Comparison of ENCODE assay signal across 8 mouse cellular contexts in the genomic region with DNA sequence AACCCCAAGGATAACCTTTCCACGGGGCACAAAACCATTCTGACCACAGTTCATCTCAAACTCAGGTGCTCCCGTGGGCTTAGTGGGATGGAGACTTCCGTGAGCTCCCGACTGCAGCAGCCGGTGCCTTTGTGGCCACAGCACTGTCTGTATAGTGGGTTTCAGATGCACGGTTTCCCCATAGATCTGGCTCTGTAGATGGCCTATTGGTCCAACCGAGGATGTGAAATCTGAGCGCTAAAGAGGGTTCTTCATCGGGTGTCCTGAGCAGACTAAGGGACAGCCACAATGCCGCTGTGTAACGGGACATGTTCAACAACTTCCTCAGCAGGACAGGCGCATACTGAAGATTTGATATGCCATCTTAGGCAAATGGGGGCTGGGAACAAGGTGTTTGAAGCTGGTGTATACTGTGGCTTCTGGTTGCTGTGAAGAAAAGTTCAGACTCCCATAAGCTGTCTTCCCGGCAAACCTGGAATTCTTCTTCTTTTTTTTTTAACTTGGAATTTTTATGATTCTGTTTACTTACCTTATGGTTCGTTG. TPM values are rescaled to one million over a fixed set of nuclear protein-coding genes. Genes with fewer than 3 reads are reported as not detected.
DNase-seq lines count a peak whose midpoint lies in the region; ATAC-seq and TF ChIP-seq lines count a peak whose summit lies in the region.

No protein-coding gene starts in this region.

- TF ChIP-seq CTCF in left cerebral cortex, adult 2 months (IDR thresholded peaks at IDR 0.05), result no peak

- 41% methylated on average over 14 of the region's 14 CpGs for WGBS in embryonic facial prominence, embryonic 11.5 days
- WGBS in intestine, embryonic 16.5 days, result 31% methylated on average over 14 of the region's 14 CpGs
- 37% methylated on average over 14 of the region's 14 CpGs for WGBS in neural tube, embryonic 13.5 days

- peak overlapping the region; percentile 50 for H3K4me2 ChIP-seq in embryonic facial prominence, embryonic 11.5 days (ENCODE audit: low read depth, low read length)
- peak overlapping the region; percentile 64 for H3K4me2 ChIP-seq in intestine, embryonic 16.5 days (ENCODE audit: low read depth, low read length)
- H3K4me2 ChIP-seq in neural tube, embryonic 13.5 days, result peak overlapping the region; percentile 79

- DNase-seq in left cerebral cortex, adult 2 months (ENCODE audit: extremely low spot score in 1 of 2, low spot score in 2 of 2), result no peak
- no peak for DNase-seq in left cerebral cortex, adult 8-10 months (ENCODE audit: low spot score in 2 of 2)
- DNase-seq in embryonic facial prominence, embryonic 11.5 days (ENCODE audit: low spot score), result peak; percentile 5
- no peak for DNase-seq in gastrocnemius, postnatal 4 days (ENCODE audit: low spot score in 2 of 2)
- no peak for DNase-seq in testis, postnatal 14 days (ENCODE audit: low spot score)
- no peak for DNase-seq in cerebellum, adult 18-20 months

- no peaks in the 10 kb centered on the region for H3K27me3 ChIP-seq in embryonic facial prominence, embryonic 11.5 days (ENCODE audit: control insufficient read depth, insufficient read depth, low read length)
- no peaks in the 10 kb centered on the region for H3K27me3 ChIP-seq in intestine, embryonic 16.5 days (replicated peaks; ENCODE audit: control insufficient read depth, insufficient read depth, low read length)
- no peaks in the 10 kb centered on the region for H3K27me3 ChIP-seq in neural tube, embryonic 13.5 days

- peak overlapping the region; percentile 57 for H3K9ac ChIP-seq in embryonic facial prominence, embryonic 11.5 days (replicated peaks; ENCODE audit: low read length)
- H3K9ac ChIP-seq in intestine, embryonic 16.5 days (ENCODE audit: low read depth, low read length), result peak overlapping the region; percentile 67
- peak overlapping the region; percentile 79 for H3K9ac ChIP-seq in neural tube, embryonic 13.5 days

- peaks cover 2% of the 10 kb centered on the region; the same call in 1 of the 2 replicates for H3K4me1 ChIP-seq in embryonic facial prominence, embryonic 11.5 days (ENCODE audit: control insufficient read depth, insufficient read depth, low read length)
- 0 out of 2 replicates have a peak, but pooled peaks cover 4% of the 10 kb centered on the region for H3K4me1 ChIP-seq in intestine, embryonic 16.5 days (ENCODE audit: control insufficient read depth, insufficient read depth, low read length)
- H3K4me1 ChIP-seq in neural tube, embryonic 13.5 days (replicated peaks), result peaks cover 24% of the 10 kb centered on the region

- no peaks in the 10 kb centered on the region for H3K36me3 ChIP-seq in embryonic facial prominence, embryonic 11.5 days (replicated peaks; ENCODE audit: control insufficient read depth, insufficient read depth, low read depth, low read length)
- no peaks in the 10 kb centered on the region for H3K36me3 ChIP-seq in intestine, embryonic 16.5 days (ENCODE audit: control insufficient read depth, insufficient read depth, low read length)
- H3K36me3 ChIP-seq in neural tube, embryonic 13.5 days, result peaks cover 3% of the 10 kb centered on the region; the same call in 1 of the 2 replicates

- H3K4me3 ChIP-seq in left cerebral cortex, adult 2 months, result peak overlapping the region; percentile 59
- H3K4me3 ChIP-seq in embryonic facial prominence, embryonic 11.5 days (ENCODE audit: low read depth, low read length), result peak overlapping the region; percentile 46
- peak overlapping the region; percentile 47 for H3K4me3 ChIP-seq in intestine, embryonic 16.5 days (ENCODE audit: low read length)
- H3K4me3 ChIP-seq in neural tube, embryonic 13.5 days, result peak overlapping the region; percentile 48

- no peak for ATAC-seq in embryonic facial prominence, embryonic 11.5 days (replicated peaks; ENCODE audit: insufficient number of reproducible peaks, low FRiP score, low TSS enrichment, low read depth)
- ATAC-seq in intestine, embryonic 16.5 days, result no peak
- ATAC-seq in neural tube, embryonic 13.5 days (ENCODE audit: low read depth), result no peak

- intact Hi-C loops in left cerebral cortex, adult 2 months (cut with DNase I), result loop anchor here (5.0 to 10.0 kb wide), 4 partner anchors 86 to 354 kb away; a partner anchor contains a TSS

- H3K27ac ChIP-seq in left cerebral cortex, adult 2 months, result peak overlapping the region; percentile 80
- H3K27ac ChIP-seq in embryonic facial prominence, embryonic 11.5 days (replicated peaks; ENCODE audit: low read depth, low read length), result no peak overlapping the region
- peak overlapping the region; percentile 64; the same call in 1 of the 2 replicates for H3K27ac ChIP-seq in intestine, embryonic 16.5 days (ENCODE audit: low read length)
- H3K27ac ChIP-seq in neural tube, embryonic 13.5 days (replicated peaks), result peak overlapping the region; percentile 86

- no peaks in the 10 kb centered on the region for H3K9me3 ChIP-seq in embryonic facial prominence, embryonic 11.5 days (replicated peaks; ENCODE audit: control insufficient read depth, low read length)
- no peaks in the 10 kb centered on the region for H3K9me3 ChIP-seq in intestine, embryonic 16.5 days (ENCODE audit: control insufficient read depth, low read length)
- no peaks in the 10 kb centered on the region for H3K9me3 ChIP-seq in neural tube, embryonic 13.5 days

RNA-seq across cellular contexts. Expression of a gene that starts 0.8 kb away (rescaled TPM):
- 10 to 100 TPM; 11.8 to 11.9 TPM for total RNA-seq in left cerebral cortex, adult 2 months (2021)
- 10 to 100 TPM in 2 of 4 experiments, 1 to 10 TPM in 2; 9.7 to 12.2 (median 10.7) TPM for total RNA-seq in left cerebral cortex, adult 8-10 months (2022)
- polyA plus RNA-seq in embryonic facial prominence, embryonic 11.5 days (2014; fragmentation: Nextera tagmentation; extraction: Ambion mirVana), result 3.9 and 5.1 TPM in 2 replicates
- 2.1 and 2.2 TPM in 2 replicates for polyA plus RNA-seq in intestine, embryonic 16.5 days (2015; fragmentation: Nextera tagmentation; extraction: Ambion mirVana)
- polyA plus RNA-seq in neural tube, embryonic 13.5 days (2015; fragmentation: Nextera tagmentation; extraction: Ambion mirVana), result 7.6 and 8.9 TPM in 2 replicates
- total RNA-seq in gastrocnemius, postnatal 4 days (2021), result 1 to 10 TPM; 1.4 to 2.1 TPM

RNA-seq across cellular contexts. Expression of a gene that starts 13.9 kb away (rescaled TPM):
- total RNA-seq in left cerebral cortex, adult 2 months (2021), result 100 to 1,000 TPM; 202 to 214 TPM
- 100 to 1,000 TPM; 166 to 174 (median 173) TPM for total RNA-seq in left cerebral cortex, adult 8-10 months (2022)
- polyA plus RNA-seq in embryonic facial prominence, embryonic 11.5 days (2014; fragmentation: Nextera tagmentation; extraction: Ambion mirVana), result 5.7 and 6.9 TPM in 2 replicates
- polyA plus RNA-seq in intestine, embryonic 16.5 days (2015; fragmentation: Nextera tagmentation; extraction: Ambion mirVana), result 2.2 and 2.9 TPM in 2 replicates
- 11.6 and 12.7 TPM in 2 replicates for polyA plus RNA-seq in neural tube, embryonic 13.5 days (2015; fragmentation: Nextera tagmentation; extraction: Ambion mirVana)
- 10 to 100 TPM; 19.2 to 20.0 TPM for total RNA-seq in gastrocnemius, postnatal 4 days (2021)

RNA-seq across cellular contexts. Expression of a gene that starts 34.6 kb away (rescaled TPM):
- total RNA-seq in left cerebral cortex, adult 2 months (2021), result 100 to 1,000 TPM in 1 of 2 experiments, 10 to 100 TPM in 1; 99.1 to 101 TPM
- total RNA-seq in left cerebral cortex, adult 8-10 months (2022), result 10 to 100 TPM; 81.9 to 99.6 (median 88.5) TPM
- polyA plus RNA-seq in embryonic facial prominence, embryonic 11.5 days (2014; fragmentation: Nextera tagmentation; extraction: Ambion mirVana), result 2.0 and 3.5 TPM in 2 replicates
- polyA plus RNA-seq in intestine, embryonic 16.5 days (2015; fragmentation: Nextera tagmentation; extraction: Ambion mirVana), result 1.5 and 1.8 TPM in 2 replicates
- 45.8 and 54.8 TPM in 2 replicates for polyA plus RNA-seq in neural tube, embryonic 13.5 days (2015; fragmentation: Nextera tagmentation; extraction: Ambion mirVana)
- total RNA-seq in gastrocnemius, postnatal 4 days (2021), result not detected

RNA-seq across cellular contexts. Expression of a gene that starts 42.9 kb away (rescaled TPM):
- total RNA-seq in left cerebral cortex, adult 2 months (2021), result 10 to 100 TPM; 31.9 to 35.0 TPM
- total RNA-seq in left cerebral cortex, adult 8-10 months (2022), result 10 to 100 TPM; 38.2 to 46.6 (median 42.1) TPM
- polyA plus RNA-seq in embryonic facial prominence, embryonic 11.5 days (2014; fragmentation: Nextera tagmentation; extraction: Ambion mirVana), result 56.8 and 62.5 TPM in 2 replicates
- polyA plus RNA-seq in intestine, embryonic 16.5 days (2015; fragmentation: Nextera tagmentation; extraction: Ambion mirVana), result 18.3 and 19.3 TPM in 2 replicates
- polyA plus RNA-seq in neural tube, embryonic 13.5 days (2015; fragmentation: Nextera tagmentation; extraction: Ambion mirVana), result 104 and 121 TPM in 2 replicates
- total RNA-seq in gastrocnemius, postnatal 4 days (2021), result 10 to 100 TPM; 10.9 to 12.8 TPM

Comparison
In these comparisons a context has a peak if more than half of its experiments do, and no peak if none do; other contexts are left out.
1. RNA of a gene that starts 13.9 kb away (total RNA-seq): 202 to 214 TPM in left cerebral cortex, adult 2 months and 166 to 174 TPM in left cerebral cortex, adult 8-10 months; 19.2 to 20.0 TPM in gastrocnemius, postnatal 4 days; every median in the first group is over 4 times any median in the second.
2. RNA of a gene that starts 34.6 kb away (total RNA-seq): 99.1 to 101 TPM in left cerebral cortex, adult 2 months and 81.9 to 99.6 TPM in left cerebral cortex, adult 8-10 months; not detected in gastrocnemius, postnatal 4 days; every median in the first group is over 10 times any median in the second.
3. Peak in every context shown above with its lines, with median percentiles within 50 percentile points of each other: H3K4me3 ChIP-seq, H3K4me2 ChIP-seq and H3K9ac ChIP-seq.